Mouse (Mus musculus): Measurements from ENCODE around the gene Gng7. TPM values are rescaled to one million over a fixed set of nuclear protein-coding genes. Genes with fewer than 3 reads are reported as not detected.

Gng7 gene
- polyA plus RNA-seq, 1 experiment from 2014 or later = 25.6 TPM

- no peak for ATAC-seq
- Histone ChIP-seq H3K4me2 (ENCODE audit: low read length) (no peak overlapping the region), H3K27ac (ENCODE audit: low read length) (no peak overlapping the region), H3K4me3 (ENCODE audit: low read depth, low read length) (no peak overlapping the region), H3K9me3 (replicated peaks; ENCODE audit: control insufficient read depth, low read length, poor library complexity, severe bottlenecking) (no peaks in the 10 kb centered on the region), H3K27me3 (ENCODE audit: control insufficient read depth, insufficient read depth, low read depth, low read length) (no peaks in the 10 kb centered on the region), H3K4me1 (ENCODE audit: control insufficient read depth, insufficient read depth, low read length) (peaks cover 17% of the 10 kb centered on the region), H3K9ac (ENCODE audit: low read depth, low read length) (no peak overlapping the region), H3K36me3 (ENCODE audit: control insufficient read depth, insufficient read depth, low read length) (peaks cover 15% of the 10 kb centered on the region)
- 94% methylated on average over 5 of the region's 5 CpGs for WGBS
These were observed 100.5 kb downstream of the Gng7 start for GRCm38 (mm10) chr10:80914253-80914656.

DNA sequence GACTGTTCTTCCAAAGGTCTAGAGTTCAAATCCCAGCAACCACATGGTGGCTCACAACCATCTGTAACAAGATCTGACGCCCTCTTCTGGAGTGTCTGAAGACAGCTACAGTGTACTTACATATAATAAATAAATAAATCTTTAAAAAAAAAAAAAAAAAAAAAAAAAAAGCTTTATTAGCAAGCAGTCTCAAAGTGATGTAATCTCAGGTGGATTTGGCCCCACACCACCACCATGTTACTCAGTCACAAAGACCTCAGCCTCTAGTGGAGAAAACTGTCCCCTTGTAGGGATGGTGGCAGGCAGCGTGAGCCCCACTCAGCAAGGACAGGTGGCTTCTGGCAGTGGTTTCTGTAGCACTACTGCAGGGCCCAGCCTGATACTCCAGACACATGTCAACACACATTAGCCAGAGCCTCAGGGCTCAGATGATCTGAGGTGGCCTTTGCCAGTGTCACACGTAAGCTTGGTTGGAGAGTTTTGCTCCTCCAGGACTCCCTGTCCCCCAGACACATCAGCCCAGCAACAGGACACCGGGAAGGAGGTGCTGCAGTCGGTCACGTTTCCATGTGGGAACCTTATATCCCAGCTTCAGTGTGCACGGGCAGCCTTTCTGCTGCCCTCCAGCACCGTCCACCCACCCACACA lies 101.3 kb downstream of the Gng7 start:
- H3K36me3 ChIP-seq (ENCODE audit: control insufficient read depth, insufficient read depth, low read length) = peaks cover 20% of the 10 kb centered on the region
- no peak overlapping the region for H3K4me3 ChIP-seq (ENCODE audit: low read depth, low read length)
- no peak for ATAC-seq
- H3K27ac ChIP-seq (ENCODE audit: low read length) = no peak overlapping the region
- 94% methylated on average over 7 of the region's 8 CpGs for WGBS
- H3K4me1 ChIP-seq (ENCODE audit: control insufficient read depth, insufficient read depth, low read length) = peaks cover 17% of the 10 kb centered on the region
- H3K9me3 ChIP-seq (replicated peaks; ENCODE audit: control insufficient read depth, low read length, poor library complexity, severe bottlenecking) = no peaks in the 10 kb centered on the region
- no peak overlapping the region for H3K4me2 ChIP-seq (ENCODE audit: low read length)
- no peak overlapping the region for H3K9ac ChIP-seq (ENCODE audit: low read depth, low read length)
- H3K27me3 ChIP-seq (ENCODE audit: control insufficient read depth, insufficient read depth, low read depth, low read length) = no peaks in the 10 kb centered on the region

GRCm38 (mm10) chr10:80911891-80912290 lies 102.9 kb downstream of the Gng7 start:
- Histone ChIP-seq H3K27ac (ENCODE audit: low read length) (no peak overlapping the region), H3K4me1 (ENCODE audit: control insufficient read depth, insufficient read depth, low read length) (peaks cover 12% of the 10 kb centered on the region), H3K27me3 (ENCODE audit: control insufficient read depth, insufficient read depth, low read depth, low read length) (no peaks in the 10 kb centered on the region), H3K9ac (ENCODE audit: low read depth, low read length) (no peak overlapping the region), H3K4me3 (ENCODE audit: low read depth, low read length) (no peak overlapping the region), H3K36me3 (ENCODE audit: control insufficient read depth, insufficient read depth, low read length) (peaks cover 25% of the 10 kb centered on the region), H3K9me3 (replicated peaks; ENCODE audit: control insufficient read depth, low read length, poor library complexity, severe bottlenecking) (no peaks in the 10 kb centered on the region), H3K4me2 (ENCODE audit: low read length) (no peak overlapping the region)
- no peak for ATAC-seq

DNA sequence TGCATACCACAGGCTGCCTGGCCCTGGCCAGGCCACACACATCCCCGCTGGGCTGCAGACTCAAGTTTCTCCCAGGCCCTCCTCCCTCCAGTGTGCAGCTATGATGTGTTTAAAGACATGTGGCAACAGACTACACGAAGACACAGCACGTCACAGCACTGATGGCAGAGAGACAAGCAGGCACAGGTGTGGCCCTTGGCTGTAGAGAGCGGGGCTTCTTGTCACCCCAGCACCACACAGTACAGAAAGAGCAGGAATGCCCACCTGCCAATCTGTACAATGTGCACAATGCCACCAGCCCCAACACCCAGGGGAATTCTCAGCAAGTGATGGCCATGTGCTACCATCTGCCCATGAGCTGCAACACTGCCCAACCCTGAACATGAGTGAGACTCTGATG lies 103.4 kb downstream of the Gng7 start:
- H3K27me3 ChIP-seq (ENCODE audit: control insufficient read depth, insufficient read depth, low read depth, low read length) = no peaks in the 10 kb centered on the region
- H3K4me1 ChIP-seq (ENCODE audit: control insufficient read depth, insufficient read depth, low read length) = peaks cover 7% of the 10 kb centered on the region
- H3K36me3 ChIP-seq (ENCODE audit: control insufficient read depth, insufficient read depth, low read length) = peaks cover 25% of the 10 kb centered on the region
- no peak for ATAC-seq
- WGBS = 96% methylated on average over 4 of the region's 4 CpGs
- no peak overlapping the region for H3K27ac ChIP-seq (ENCODE audit: low read length)
- H3K4me2 ChIP-seq (ENCODE audit: low read length) = no peak overlapping the region
- no peaks in the 10 kb centered on the region for H3K9me3 ChIP-seq (replicated peaks; ENCODE audit: control insufficient read depth, low read length, poor library complexity, severe bottlenecking)
- no peak overlapping the region for H3K9ac ChIP-seq (ENCODE audit: low read depth, low read length)
- H3K4me3 ChIP-seq (ENCODE audit: low read depth, low read length) = no peak overlapping the region

GRCm38 (mm10) chr10:80909375-80910162 lies 105.2 kb downstream of the Gng7 start:
- H3K9me3 ChIP-seq (replicated peaks; ENCODE audit: control insufficient read depth, low read length, poor library complexity, severe bottlenecking) = no peaks in the 10 kb centered on the region
- H3K27ac ChIP-seq (ENCODE audit: low read length) = no peak overlapping the region
- H3K36me3 ChIP-seq (ENCODE audit: control insufficient read depth, insufficient read depth, low read length) = peaks cover 40% of the 10 kb centered on the region
- 95% methylated on average over 22 of the region's 22 CpGs for WGBS
- no peak overlapping the region for H3K4me2 ChIP-seq (ENCODE audit: low read length)
- H3K4me1 ChIP-seq (ENCODE audit: control insufficient read depth, insufficient read depth, low read length) = no peaks in the 10 kb centered on the region
- no peaks in the 10 kb centered on the region for H3K27me3 ChIP-seq (ENCODE audit: control insufficient read depth, insufficient read depth, low read depth, low read length)
- no peak overlapping the region for H3K4me3 ChIP-seq (ENCODE audit: low read depth, low read length)
- no peak for ATAC-seq
- H3K9ac ChIP-seq (ENCODE audit: low read depth, low read length) = no peak overlapping the region

- Histone ChIP-seq H3K9ac (ENCODE audit: low read depth, low read length) (no peak overlapping the region), H3K27ac (ENCODE audit: low read length) (no peak overlapping the region), H3K4me3 (ENCODE audit: low read depth, low read length) (no peak overlapping the region), H3K4me1 (ENCODE audit: control insufficient read depth, insufficient read depth, low read length) (peaks cover 2% of the 10 kb centered on the region), H3K27me3 (ENCODE audit: control insufficient read depth, insufficient read depth, low read depth, low read length) (no peaks in the 10 kb centered on the region), H3K4me2 (ENCODE audit: low read length) (no peak overlapping the region), H3K36me3 (ENCODE audit: control insufficient read depth, insufficient read depth, low read length) (peaks cover 50% of the 10 kb centered on the region), H3K9me3 (replicated peaks; ENCODE audit: control insufficient read depth, low read length, poor library complexity, severe bottlenecking) (no peaks in the 10 kb centered on the region)
- ATAC-seq = no peak
- 96% methylated on average over 11 of the region's 11 CpGs for WGBS
These were observed 110.0 kb downstream of the Gng7 start for GRCm38 (mm10) chr10:80904709-80905108.

- no peak overlapping the region for H3K9ac ChIP-seq (ENCODE audit: low read depth, low read length)
- no peak for ATAC-seq
- no peaks in the 10 kb centered on the region for H3K9me3 ChIP-seq (replicated peaks; ENCODE audit: control insufficient read depth, low read length, poor library complexity, severe bottlenecking)
- 86% methylated on average over 28 of the region's 28 CpGs for WGBS
- H3K27ac ChIP-seq (ENCODE audit: low read length) = no peak overlapping the region
- H3K27me3 ChIP-seq (ENCODE audit: control insufficient read depth, insufficient read depth, low read depth, low read length) = no peaks in the 10 kb centered on the region
- H3K36me3 ChIP-seq (ENCODE audit: control insufficient read depth, insufficient read depth, low read length) = peaks cover 45% of the 10 kb centered on the region
- no peak overlapping the region for H3K4me2 ChIP-seq (ENCODE audit: low read length)
- H3K4me3 ChIP-seq (ENCODE audit: low read depth, low read length) = no peak overlapping the region
- H3K4me1 ChIP-seq (ENCODE audit: control insufficient read depth, insufficient read depth, low read length) = peaks cover 7% of the 10 kb centered on the region
These were observed 110.6 kb downstream of the Gng7 start for GRCm38 (mm10) chr10:80904004-80904693.

GRCm38 (mm10) chr10:80903282-80903681 lies 111.5 kb downstream of the Gng7 start:
- Histone ChIP-seq H3K9ac (ENCODE audit: low read depth, low read length) (no peak overlapping the region), H3K27me3 (ENCODE audit: control insufficient read depth, insufficient read depth, low read depth, low read length) (no peaks in the 10 kb centered on the region), H3K4me1 (ENCODE audit: control insufficient read depth, insufficient read depth, low read length) (peaks cover 10% of the 10 kb centered on the region), H3K4me2 (ENCODE audit: low read length) (no peak overlapping the region), H3K36me3 (ENCODE audit: control insufficient read depth, insufficient read depth, low read length) (peaks cover 42% of the 10 kb centered on the region), H3K9me3 (replicated peaks; ENCODE audit: control insufficient read depth, low read length, poor library complexity, severe bottlenecking) (no peaks in the 10 kb centered on the region), H3K27ac (ENCODE audit: low read length) (no peak overlapping the region), H3K4me3 (ENCODE audit: low read depth, low read length) (no peak overlapping the region)
- WGBS = 95% methylated on average over 10 of the region's 10 CpGs
- ATAC-seq = no peak
